Mouse (Mus musculus) liver, embryonic 14.5 days (tissue): ENCODE data around the gene Zfyve19. TPM values are rescaled to one million over a fixed set of nuclear protein-coding genes. Genes with fewer than 3 reads are reported as not detected.

Experiments
- ATAC-seq: fragments of 200-750 bp; cut with Nextera tagmentation; 2 replicates; pipeline ENCODE4 v1.8.0; 2017; ENCODE audit warnings: moderate number of reproducible peaks, mild to moderate bottlenecking, moderate library complexity; ENCODE audit not compliant: insufficient read depth
- DNase-seq, 3 experiments: peaks; one replicate each; pipeline ENCODE4 v3.0.0-alpha.2; 2012 to 2013; ENCODE audit warnings: low read depth in 3 of 3, low spot score in 3 of 3
- H3K27ac ChIP-seq: fragments of 300-500 bp; sonication (generic); 2 replicates; pipeline ENCODE4 v1.5.1; 2014; ENCODE audit warnings: moderate library complexity, mild to moderate bottlenecking, control low read depth, inconsistent platforms
- H3K27me3 ChIP-seq: fragments of 300-500 bp; sonication (generic); 2 replicates; pipeline ENCODE4 v1.6.1; 2014; ENCODE audit warnings: mild to moderate bottlenecking, low read length, moderate library complexity; ENCODE audit not compliant: control insufficient read depth, insufficient read depth
- H3K36me3 ChIP-seq: fragments of 300-500 bp; sonication (generic); replicated peaks from 2 replicates; pipeline ENCODE4 v1.6.1; 2014; ENCODE audit warnings: low read depth; ENCODE audit not compliant: control insufficient read depth, insufficient read depth
- H3K4me1 ChIP-seq, 2 experiments: fragments of 200-500 bp in 1 of 2; fragments of 300-500 bp in 1 of 2; sonication (generic) in 1 of 2; replicated peaks; 2 replicates each; pipeline ENCODE4 v1.6.1; 2012 to 2014; ENCODE audit warnings: antibody characterized with exemption in 1 of 2, inconsistent platforms in 1 of 2, low read length in 1 of 2; ENCODE audit not compliant: control insufficient read depth in 2 of 2, insufficient read depth in 2 of 2
- H3K4me2 ChIP-seq: fragments of 300-500 bp; sonication (generic); 2 replicates; pipeline ENCODE4 v1.6.1; 2014; ENCODE audit warnings: low read depth, mild to moderate bottlenecking, control low read depth, moderate library complexity
- H3K4me3 ChIP-seq, 2 experiments: fragments of 200-500 bp in 1 of 2; fragments of 300-500 bp in 1 of 2; sonication (generic) in 1 of 2; 2 replicates each; pipeline ENCODE4 v1.5.1; 2012 to 2014; ENCODE audit warnings: low read depth in 2 of 2, low read length in 2 of 2, mild to moderate bottlenecking in 2 of 2, control low read depth in 1 of 2, inconsistent platforms in 1 of 2, moderate library complexity in 1 of 2; ENCODE audit not compliant: insufficient read depth in 1 of 2
- H3K9ac ChIP-seq: fragments of 300-500 bp; sonication (generic); replicated peaks from 2 replicates; pipeline ENCODE4 v1.6.1; 2014; ENCODE audit warnings: mild to moderate bottlenecking, control low read depth, moderate library complexity
- H3K9me3 ChIP-seq: fragments of 300-500 bp; sonication (generic); 2 replicates; pipeline ENCODE4 v1.6.1; 2016; ENCODE audit warnings: low read length, mixed read lengths; ENCODE audit not compliant: control insufficient read depth
- CTCF ChIP-seq: IDR thresholded peaks from 2 replicates; pipeline ENCODE4 v1.5.1; 2016; ENCODE audit warnings: antibody characterized with exemption, low read depth, control low read depth
- EP300 ChIP-seq: IDR thresholded peaks from 2 replicates; pipeline ENCODE4 v1.6.1; 2016; ENCODE audit warnings: antibody characterized with exemption, low read depth
- WGBS: fragments of 180-500 bp; shearing (Covaris S2); extraction: QIAGEN DNeasy Blood & Tissue Kit; methylation state at CpG from one replicate; pipeline ENCODE4 v1.1.7; 2014; ENCODE audit not compliant: insufficient replicate concordance; 5-methylcytosine and 5-hydroxymethylcytosine counted together
- polyA plus RNA-seq, 2 experiments: library from polyadenylated mRNA; depleted of rRNA in 1 of 2; stranded (reverse) in 1 of 2; unstranded in 1 of 2; fragments of >200 nt; fragmentation: Nextera tagmentation in 1 of 2; extraction: Ambion mirVana in 1 of 2; gene quantifications; 2 replicates each; pipeline versions ENCODE4 v1.2.1 to v1.2.3; 2012 to 2014

The Zfyve19 gene
- polyA plus RNA-seq, 2 experiments = 18.2 to 20.5 TPM

- no peak overlapping the region for H3K4me3 ChIP-seq
- TF ChIP-seq EP300 (no peak), CTCF (no peak)
- no peak for ATAC-seq
- DNase-seq = no peak
- WGBS = 47% methylated on average over 5 of the region's 5 CpGs
- no peaks in the 10 kb centered on the region for H3K36me3 ChIP-seq
- H3K9me3 ChIP-seq = no peaks in the 10 kb centered on the region
- H3K9ac ChIP-seq = no peak overlapping the region
- H3K4me2 ChIP-seq = no peak overlapping the region
- no peak overlapping the region for H3K27ac ChIP-seq
- H3K4me1 ChIP-seq = no peaks in the 10 kb centered on the region
- H3K27me3 ChIP-seq = no peaks in the 10 kb centered on the region
These were observed 55.4 kb downstream of the Zfyve19 start for GRCm38 (mm10) chr2:119263813-119264212.

Other genes starting within 250 kb of the Zfyve19 start
- gene Ccdc32, start 179.2 kb upstream of the Zfyve19 start, polyA plus RNA-seq (2012; rRNA removed) = 5.4 and 6.9 TPM in 2 replicates
- 12.6 and 12.9 TPM in 2 replicates for gene Ccdc32, start 179.2 kb upstream of the Zfyve19 start, polyA plus RNA-seq (2014; fragmentation: Nextera tagmentation; extraction: Ambion mirVana)
- gene Rpusd2, start 173.8 kb upstream of the Zfyve19 start, polyA plus RNA-seq (2012; rRNA removed) = 3.6 and 4.0 TPM in 2 replicates
- gene Rpusd2, start 173.8 kb upstream of the Zfyve19 start, polyA plus RNA-seq (2014; fragmentation: Nextera tagmentation; extraction: Ambion mirVana) = 2.3 and 3.0 TPM in 2 replicates
- gene Knl1, start 161.5 kb upstream of the Zfyve19 start, polyA plus RNA-seq (2012; rRNA removed) = 3.4 and 6.2 TPM in 2 replicates
- gene Knl1, start 161.5 kb upstream of the Zfyve19 start, polyA plus RNA-seq (2014; fragmentation: Nextera tagmentation; extraction: Ambion mirVana) = 45.5 and 49.7 TPM in 2 replicates
- 20.4 and 28.7 TPM in 2 replicates for gene Rad51, start 95.8 kb upstream of the Zfyve19 start, polyA plus RNA-seq (2012; rRNA removed)
- gene Rad51, start 95.8 kb upstream of the Zfyve19 start, polyA plus RNA-seq (2014; fragmentation: Nextera tagmentation; extraction: Ambion mirVana) = 33.9 and 35.7 TPM in 2 replicates
- 15.0 and 22.8 TPM in 2 replicates for gene Rmdn3, start 51.6 kb upstream of the Zfyve19 start, polyA plus RNA-seq (2012; rRNA removed)
- 42.2 and 47.6 TPM in 2 replicates for gene Rmdn3, start 51.6 kb upstream of the Zfyve19 start, polyA plus RNA-seq (2014; fragmentation: Nextera tagmentation; extraction: Ambion mirVana)
- 35.4 and 59.7 TPM in 2 replicates for gene Gchfr, start 40.8 kb upstream of the Zfyve19 start, polyA plus RNA-seq (2012; rRNA removed)
- gene Gchfr, start 40.8 kb upstream of the Zfyve19 start, polyA plus RNA-seq (2014; fragmentation: Nextera tagmentation; extraction: Ambion mirVana) = 75.9 and 80.3 TPM in 2 replicates
- gene Gm14137, start 34.1 kb upstream of the Zfyve19 start, polyA plus RNA-seq (2012; rRNA removed) = not detected in 2 replicates
- 0.05 TPM in 1 of 2 replicates, not detected in the other for gene Gm14137, start 34.1 kb upstream of the Zfyve19 start, polyA plus RNA-seq (2014; fragmentation: Nextera tagmentation; extraction: Ambion mirVana)
- gene Dnajc17, start 178 bp downstream of the Zfyve19 start, polyA plus RNA-seq (2012; rRNA removed) = 4.6 and 9.5 TPM in 2 replicates
- gene Dnajc17, start 178 bp downstream of the Zfyve19 start, polyA plus RNA-seq (2014; fragmentation: Nextera tagmentation; extraction: Ambion mirVana) = 5.4 and 6.9 TPM in 2 replicates
- not detected in 2 replicates for gene Ppp1r14d, start 21.3 kb downstream of the Zfyve19 start, polyA plus RNA-seq (2012; rRNA removed)
- gene Ppp1r14d, start 21.3 kb downstream of the Zfyve19 start, polyA plus RNA-seq (2014; fragmentation: Nextera tagmentation; extraction: Ambion mirVana) = not detected in 2 replicates
- 0.11 and 0.27 TPM in 2 replicates for gene Spint1, start 28.7 kb downstream of the Zfyve19 start, polyA plus RNA-seq (2012; rRNA removed)
- gene Spint1, start 28.7 kb downstream of the Zfyve19 start, polyA plus RNA-seq (2014; fragmentation: Nextera tagmentation; extraction: Ambion mirVana) = 0.11 and 0.13 TPM in 2 replicates
- gene Rhov, start 62.7 kb downstream of the Zfyve19 start, polyA plus RNA-seq (2012; rRNA removed) = 0.02 TPM in 1 of 2 replicates, not detected in the other
- gene Rhov, start 62.7 kb downstream of the Zfyve19 start, polyA plus RNA-seq (2014; fragmentation: Nextera tagmentation; extraction: Ambion mirVana) = not detected in 2 replicates
- gene Vps18, start 80.1 kb downstream of the Zfyve19 start, polyA plus RNA-seq (2012; rRNA removed) = 3.2 and 3.4 TPM in 2 replicates
- gene Vps18, start 80.1 kb downstream of the Zfyve19 start, polyA plus RNA-seq (2014; fragmentation: Nextera tagmentation; extraction: Ambion mirVana) = 3.2 and 3.5 TPM in 2 replicates
- gene Dll4, start 117.2 kb downstream of the Zfyve19 start, polyA plus RNA-seq (2012; rRNA removed) = 1.3 and 1.4 TPM in 2 replicates
- 0.83 and 0.86 TPM in 2 replicates for gene Dll4, start 117.2 kb downstream of the Zfyve19 start, polyA plus RNA-seq (2014; fragmentation: Nextera tagmentation; extraction: Ambion mirVana)
- gene Chac1, start 142.6 kb downstream of the Zfyve19 start, polyA plus RNA-seq (2012; rRNA removed) = 0.56 and 1.2 TPM in 2 replicates
- gene Chac1, start 142.6 kb downstream of the Zfyve19 start, polyA plus RNA-seq (2014; fragmentation: Nextera tagmentation; extraction: Ambion mirVana) = 0.29 and 1.7 TPM in 2 replicates